Mouse (Mus musculus) forebrain, postnatal 0 days (tissue): ENCODE results near the gene Cidec. TPM values are rescaled to one million over a fixed set of nuclear protein-coding genes. Genes with fewer than 3 reads are reported as not detected.

Source experiments
- ATAC-seq: fragments of 200-750 bp; cut with Nextera tagmentation; 2 replicates; pipeline ENCODE4 v1.8.0; 2017; ENCODE audit warnings: mild to moderate bottlenecking, moderate library complexity
- DNase-seq: peaks from one replicate; pipeline ENCODE4 v3.0.0-alpha.2; 2015
- H3K27ac ChIP-seq: fragments of 300-500 bp; sonication (generic); 2 replicates; pipeline ENCODE4 v1.5.1; 2014; ENCODE audit warnings: low read depth, mild to moderate bottlenecking, antibody characterized with exemption, low read length, moderate library complexity, mixed read lengths
- H3K27me3 ChIP-seq: fragments of 300-500 bp; sonication (generic); 2 replicates; pipeline ENCODE4 v1.6.1; 2014; ENCODE audit warnings: mild to moderate bottlenecking, low read length, mixed read lengths; ENCODE audit not compliant: insufficient read depth
- H3K36me3 ChIP-seq: fragments of 300-500 bp; sonication (generic); 2 replicates; pipeline ENCODE4 v1.6.1; 2014; ENCODE audit warnings: mild to moderate bottlenecking, moderate library complexity; ENCODE audit not compliant: insufficient read depth
- H3K4me1 ChIP-seq: fragments of 300-500 bp; sonication (generic); 2 replicates; pipeline ENCODE4 v1.6.1; 2014; ENCODE audit warnings: antibody characterized with exemption; ENCODE audit not compliant: insufficient read depth
- H3K4me2 ChIP-seq: fragments of 300-500 bp; sonication (generic); 2 replicates; pipeline ENCODE4 v1.6.1; 2014; ENCODE audit warnings: low read depth, mild to moderate bottlenecking, moderate library complexity
- H3K4me3 ChIP-seq: fragments of 300-500 bp; sonication (generic); 2 replicates; pipeline ENCODE4 v1.5.1; 2014; ENCODE audit warnings: low read depth, low read length, mixed read lengths
- H3K9ac ChIP-seq: fragments of 300-500 bp; sonication (generic); 2 replicates; pipeline ENCODE4 v1.6.1; 2014; ENCODE audit warnings: mild to moderate bottlenecking
- H3K9me3 ChIP-seq: fragments of 300-500 bp; sonication (generic); 2 replicates; pipeline ENCODE4 v1.6.1; 2016; ENCODE audit warnings: low read length
- CTCF ChIP-seq: sonication (generic); IDR thresholded peaks from 2 replicates; pipeline ENCODE4 v1.5.1; 2016; ENCODE audit warnings: antibody characterized with exemption, control low read depth, low read depth
- WGBS: fragments of 180-500 bp; shearing (Covaris S2); extraction: QIAGEN DNeasy Blood & Tissue Kit; methylation state at CpG from one replicate; pipeline ENCODE4 v1.1.7; 2014; 5-methylcytosine and 5-hydroxymethylcytosine counted together
- polyA plus RNA-seq: library from polyadenylated mRNA; unstranded; fragments of >200 nt; fragmentation: Nextera tagmentation; extraction: Ambion mirVana; gene quantifications from 2 replicates; pipeline ENCODE4 v1.2.1, GENCODE M21; 2015
- total RNA-seq: library from RNA; depleted of rRNA; stranded (reverse); fragments of >200 nt; gene quantifications from 2 replicates; pipeline ENCODE4 v1.2.3, GENCODE M21; 2014

The Cidec gene
- total and polyA plus RNA-seq, 2 experiments from 2014 or later: not detected

- no peak overlapping the region for H3K4me2 ChIP-seq
- no peaks in the 10 kb centered on the region for H3K36me3 ChIP-seq
- H3K9me3 ChIP-seq: no peaks in the 10 kb centered on the region
- H3K4me1 ChIP-seq: no peaks in the 10 kb centered on the region
- TF ChIP-seq CTCF: no peak
- H3K27ac ChIP-seq: no peak overlapping the region
- no peak overlapping the region for H3K4me3 ChIP-seq
- H3K27me3 ChIP-seq: no peaks in the 10 kb centered on the region
- no peak for DNase-seq
- no peak overlapping the region for H3K9ac ChIP-seq
- ATAC-seq: no peak
- WGBS: 94% methylated on average over 16 of the region's 16 CpGs
Observed at GRCm38 (mm10) chr6:113428006-113428405, 7.6 kb downstream of the Cidec start.

DNA sequence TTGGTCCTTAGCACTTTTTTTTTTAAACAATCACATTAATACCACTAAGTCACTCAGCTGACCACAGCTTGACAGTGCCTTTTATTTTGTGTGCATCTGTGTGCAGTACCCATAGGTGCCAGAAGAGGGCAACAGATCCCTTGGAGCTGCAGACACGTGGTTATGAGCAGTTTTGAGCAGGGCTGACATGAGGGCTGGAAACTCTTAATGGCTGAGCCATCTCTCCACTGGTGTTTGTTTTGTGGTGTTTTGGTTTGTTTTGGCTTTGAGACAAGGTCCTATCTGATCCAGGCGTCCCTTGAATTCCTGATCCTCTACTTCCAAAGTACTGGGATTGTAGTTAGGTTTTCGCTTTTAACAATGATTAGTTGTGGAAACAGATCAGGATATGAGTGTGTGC lies 8.2 kb downstream of the Cidec start:
- no peaks in the 10 kb centered on the region for H3K27me3 ChIP-seq
- H3K36me3 ChIP-seq: no peaks in the 10 kb centered on the region
- peak; percentile 28 for DNase-seq
- H3K4me2 ChIP-seq: no peak overlapping the region
- 64% methylated on average over 3 of the region's 3 CpGs for WGBS
- no peak for ATAC-seq
- no peak overlapping the region for H3K27ac ChIP-seq
- no peaks in the 10 kb centered on the region for H3K9me3 ChIP-seq
- peak; percentile 77 for TF ChIP-seq CTCF
- no peaks in the 10 kb centered on the region for H3K4me1 ChIP-seq
- H3K4me3 ChIP-seq: no peak overlapping the region
- no peak overlapping the region for H3K9ac ChIP-seq

- H3K9me3 ChIP-seq: no peaks in the 10 kb centered on the region
- no peak for TF ChIP-seq CTCF
Observed at GRCm38 (mm10) chr6:113426696-113427095, 8.9 kb downstream of the Cidec start.

DNA sequence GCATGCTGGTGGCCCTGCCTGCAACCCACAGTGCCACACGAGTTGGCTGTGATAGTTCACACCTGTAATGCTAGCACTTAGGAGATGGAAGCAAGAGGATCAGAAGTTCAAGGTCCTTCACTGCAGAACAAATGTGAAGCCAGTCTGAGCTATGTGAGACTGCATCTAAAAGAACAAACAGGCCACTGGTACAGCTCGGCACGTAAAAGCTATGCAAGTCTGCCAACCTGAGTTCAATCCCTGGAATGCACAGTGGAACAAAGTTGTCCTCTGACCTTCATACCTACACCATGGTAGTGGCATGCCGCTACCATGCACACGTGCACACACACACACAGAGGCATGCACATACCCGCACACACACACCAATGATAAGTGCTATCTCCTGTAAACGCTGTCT lies 11.4 kb downstream of the Cidec start:
- 84% methylated on average over 7 of the region's 7 CpGs for WGBS
- no peak overlapping the region for H3K4me3 ChIP-seq
- TF ChIP-seq CTCF: no peak
- H3K27me3 ChIP-seq: no peaks in the 10 kb centered on the region
- no peak overlapping the region for H3K27ac ChIP-seq
- H3K9ac ChIP-seq: no peak overlapping the region
- H3K4me1 ChIP-seq: no peaks in the 10 kb centered on the region
- H3K4me2 ChIP-seq: no peak overlapping the region
- ATAC-seq (no peak), DNase-seq (no peak)
- H3K36me3 ChIP-seq: no peaks in the 10 kb centered on the region
- H3K9me3 ChIP-seq: no peaks in the 10 kb centered on the region

More at GRCm38 (mm10) chr6:113426696-113427095, 8.9 kb downstream of the Cidec start:
- Histone ChIP-seq H3K4me2 (no peak overlapping the region), H3K9ac (no peak overlapping the region), H3K36me3 (no peaks in the 10 kb centered on the region), H3K4me3 (no peak overlapping the region), H3K27ac (no peak overlapping the region), H3K27me3 (no peaks in the 10 kb centered on the region), H3K4me1 (no peaks in the 10 kb centered on the region)
- ATAC-seq: no peak
- no peak for DNase-seq
- 92% methylated on average over 4 of the region's 4 CpGs for WGBS

GRCm38 (mm10) chr6:113423000-113423399 lies 12.6 kb downstream of the Cidec start:
- WGBS: 69% methylated on average over 4 of the region's 4 CpGs

DNA sequence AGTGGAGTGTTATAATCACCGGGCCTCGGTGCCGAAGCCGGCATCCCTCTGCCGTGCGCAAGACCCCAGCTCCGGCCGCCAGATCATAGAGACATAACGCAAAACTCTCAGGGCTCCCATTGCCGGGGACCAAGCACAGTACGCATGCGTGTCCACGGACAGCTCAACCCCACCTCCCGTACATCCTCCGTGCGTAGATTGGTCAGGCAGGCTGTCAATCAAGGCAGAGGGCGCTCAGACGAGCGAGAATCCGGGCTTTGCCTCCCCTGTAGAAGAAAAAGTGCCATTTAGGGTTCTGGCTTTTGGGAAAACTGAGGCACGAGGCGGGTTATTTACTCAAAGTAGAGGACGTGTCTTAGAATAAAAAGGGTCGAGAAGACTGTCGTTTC lies 16.4 kb downstream of the Cidec start, which contains the start of gene Rpusd3:
Gene Rpusd3 (minus strand): TSS at position 142 of the 389 bp plus-strand sequence.
- Histone ChIP-seq H3K4me1 (no peaks in the 10 kb centered on the region), H3K9me3 (no peaks in the 10 kb centered on the region), H3K4me3 (peak within 1 kb of the TSS; percentile 59), H3K36me3 (no peaks in the 10 kb centered on the region; the same call in 1 of the 2 replicates), H3K27me3 (no peaks in the 10 kb centered on the region), H3K27ac (peak within 1 kb of the TSS; percentile 17; the same call in 1 of the 2 replicates), H3K9ac (peak within 1 kb of the TSS; percentile 63), H3K4me2 (peak within 1 kb of the TSS; percentile 82)
- peak; percentile 100 for ATAC-seq
- under 1% methylated on average over 25 of the region's 25 CpGs for WGBS
- DNase-seq: peak; percentile 99
- no peak for TF ChIP-seq CTCF

More at GRCm38 (mm10) chr6:113423000-113423399, 12.6 kb downstream of the Cidec start:
- no peaks in the 10 kb centered on the region for H3K9me3 ChIP-seq
- H3K27ac ChIP-seq: no peak overlapping the region
- H3K4me1 ChIP-seq: no peaks in the 10 kb centered on the region
- TF ChIP-seq CTCF: no peak
- no peak overlapping the region for H3K4me2 ChIP-seq
- no peak for DNase-seq
- no peaks in the 10 kb centered on the region for H3K36me3 ChIP-seq
- H3K9ac ChIP-seq: no peak overlapping the region
- no peaks in the 10 kb centered on the region for H3K27me3 ChIP-seq
- no peak overlapping the region for H3K4me3 ChIP-seq
- no peak for ATAC-seq

GRCm38 (mm10) chr6:113418441-113419198 lies 16.9 kb downstream of the Cidec start:
- Histone ChIP-seq H3K4me1 (no peaks in the 10 kb centered on the region), H3K4me3 (peak overlapping the region; percentile 59), H3K4me2 (peak overlapping the region; percentile 82), H3K27me3 (no peaks in the 10 kb centered on the region), H3K27ac (peak overlapping the region; percentile 17; the same call in 1 of the 2 replicates), H3K9ac (peak overlapping the region; percentile 63), H3K36me3 (no peaks in the 10 kb centered on the region; the same call in 1 of the 2 replicates), H3K9me3 (no peaks in the 10 kb centered on the region)
- 12% methylated on average over 16 of the region's 16 CpGs for WGBS
- ATAC-seq: peak; percentile 62
- DNase-seq: no peak
- TF ChIP-seq CTCF: no peak
